Comparison of ENCODE assay signal across 11 mouse cellular contexts in genomic region chr11:50134136-50134859, GRCm38 (mm10). TPM values are rescaled to one million over a fixed set of nuclear protein-coding genes. Genes with fewer than 3 reads are reported as not detected.
A peak's percentile ranks its signal among the peaks of the same experiment; 100 is the strongest.
DNase-seq lines count a peak whose midpoint lies in the region; ATAC-seq lines count a peak whose summit lies in the region.
"Had no signal": no experiment of that assay in that cellular context is flagged by ENCODE, and none has a peak within 500 bp of the region (broad histone marks: within the 10 kb centered on the region; RNA-seq: fewer than 3 reads in every experiment).

No protein-coding gene starts in this region.

- H3K4me2 ChIP-seq in heart, embryonic 13.5 days = no peak overlapping the region
- H3K4me2 ChIP-seq in liver, embryonic 16.5 days (ENCODE audit: low read depth, low read length) = peak overlapping the region; percentile 14; the same call in 1 of the 2 replicates
- H3K4me2 ChIP-seq: embryonic facial prominence, embryonic 13.5 days; neural tube, embryonic 13.5 days had no signal

- WGBS in heart, embryonic 13.5 days = 60% methylated on average over 10 of the region's 10 CpGs
- 13% methylated on average over 10 of the region's 10 CpGs for WGBS in liver, embryonic 16.5 days (ENCODE audit: insufficient replicate concordance)

- peaks cover 38% of the 10 kb centered on the region for H3K36me3 ChIP-seq in heart, embryonic 13.5 days
- peaks cover 6% of the 10 kb centered on the region; the same call in 1 of the 2 replicates for H3K36me3 ChIP-seq in liver, embryonic 16.5 days (ENCODE audit: control insufficient read depth, insufficient read depth)

- H3K4me1 ChIP-seq in heart, embryonic 13.5 days = peaks cover 28% of the 10 kb centered on the region
- H3K4me1 ChIP-seq in liver, embryonic 16.5 days (ENCODE audit: control insufficient read depth, low read depth, low read length) = peaks cover 30% of the 10 kb centered on the region

- no peaks in the 10 kb centered on the region for H3K9me3 ChIP-seq in heart, embryonic 13.5 days
- no peaks in the 10 kb centered on the region for H3K9me3 ChIP-seq in liver, embryonic 16.5 days (replicated peaks; ENCODE audit: control insufficient read depth, low read length)
- H3K9me3 ChIP-seq: embryonic facial prominence, embryonic 13.5 days; neural tube, embryonic 13.5 days had no signal

- no peaks in the 10 kb centered on the region for H3K27me3 ChIP-seq in heart, embryonic 13.5 days (replicated peaks)
- H3K27me3 ChIP-seq in liver, embryonic 16.5 days (ENCODE audit: control insufficient read depth, insufficient read depth, low read depth, low read length) = no peaks in the 10 kb centered on the region
- H3K27me3 ChIP-seq: embryonic facial prominence, embryonic 13.5 days; neural tube, embryonic 13.5 days had no signal

- H3K27ac ChIP-seq in heart, embryonic 13.5 days (replicated peaks) = 0 out of 2 replicates have a peak overlapping the region, but pooled peaks have one; percentile 42
- peak overlapping the region; percentile 45; the same call in 1 of the 2 replicates for H3K27ac ChIP-seq in liver, embryonic 16.5 days (ENCODE audit: low read length)
- H3K27ac ChIP-seq: embryonic facial prominence, embryonic 13.5 days; neural tube, embryonic 13.5 days had no signal

- no peak overlapping the region for H3K4me3 ChIP-seq in heart, embryonic 13.5 days
- H3K4me3 ChIP-seq in liver, embryonic 16.5 days (ENCODE audit: low read depth, low read length) = no peak overlapping the region
- H3K4me3 ChIP-seq: embryonic facial prominence, embryonic 13.5 days; neural tube, embryonic 13.5 days had no signal

- no peak for ATAC-seq in heart, embryonic 13.5 days (ENCODE audit: extremely low read depth, insufficient number of reproducible peaks, low FRiP score, low TSS enrichment)
- peak; percentile 54 for ATAC-seq in common myeloid progenitor, adult 5-6 weeks (replicated peaks; ENCODE audit: low read depth, poor library complexity, severe bottlenecking)
- ATAC-seq in liver, embryonic 16.5 days (ENCODE audit: low read depth) = no peak
- ATAC-seq: forebrain, postnatal 0 days had no signal

- intact Hi-C loops in heart, postnatal 36 days (cut with DNase I) = no loop called here

- H3K9ac ChIP-seq in heart, embryonic 13.5 days = peak overlapping the region; percentile 54; the same call in 1 of the 2 replicates
- H3K9ac ChIP-seq in liver, embryonic 16.5 days (ENCODE audit: low read depth, low read length) = no peak overlapping the region
- H3K9ac ChIP-seq: embryonic facial prominence, embryonic 13.5 days; forebrain, postnatal 0 days; neural tube, embryonic 13.5 days had no signal

- no peak for DNase-seq in heart, postnatal 36 days
- DNase-seq in 416B (ENCODE audit: low read depth) = peak; percentile 98
- DNase-seq in cerebellum, adult 18-20 months = no peak
- no peak for DNase-seq in spleen, postnatal 14 days (ENCODE audit: low spot score in 2 of 2)
- no peak for DNase-seq in ovary, postnatal 10 days (ENCODE audit: low spot score)
- DNase-seq: forebrain, postnatal 0 days had no signal

RNA-seq across cellular contexts. Expression of gene Tbc1d9b, which starts 3.1 kb away (rescaled TPM):
- polyA plus RNA-seq in heart, embryonic 13.5 days (2015; fragmentation: Nextera tagmentation; extraction: Ambion mirVana) = 26.5 and 26.8 TPM in 2 replicates
- total RNA-seq in heart, postnatal 36 days (2021) = 10 to 100 TPM; 43.8 to 49.7 TPM
- 55.6 and 56.0 TPM in 2 replicates for total RNA-seq in common myeloid progenitor, adult 5-6 weeks (2017)
- polyA plus RNA-seq in liver, embryonic 16.5 days (2015; fragmentation: Nextera tagmentation; extraction: Ambion mirVana) = 12.9 and 13.1 TPM in 2 replicates

RNA-seq across cellular contexts. Expression of gene Mrnip, which starts 39.9 kb away (rescaled TPM):
- polyA plus RNA-seq in heart, embryonic 13.5 days (2015; fragmentation: Nextera tagmentation; extraction: Ambion mirVana) = 12.8 and 13.0 TPM in 2 replicates
- 1 to 10 TPM; 1.8 to 2.4 TPM for total RNA-seq in heart, postnatal 36 days (2021)
- total RNA-seq in common myeloid progenitor, adult 5-6 weeks (2017) = 9.1 and 11.9 TPM in 2 replicates
- polyA plus RNA-seq in liver, embryonic 16.5 days (2015; fragmentation: Nextera tagmentation; extraction: Ambion mirVana) = 7.9 and 8.6 TPM in 2 replicates
